Mouse (Mus musculus) E14TG2a.4 (cell line): ENCODE measurements around the gene Trim67.

Source experiments
- CTCF ChIP-seq: conservative IDR thresholded peaks from 2 replicates; pipeline ENCODE4 v1.5.1; 2014; ENCODE audit warnings: low read length
- POU5F1 ChIP-seq: IDR thresholded peaks from 2 replicates; pipeline ENCODE4 v1.6.1; 2014; ENCODE audit warnings: low read length, borderline replicate concordance

GRCm38 (mm10) chr8:124775695-124776094, 17.2 kb upstream of the Trim67 start:
- peak; percentile 74 for TF ChIP-seq CTCF
- no peak for TF ChIP-seq POU5F1
